In the genomic region with DNA sequence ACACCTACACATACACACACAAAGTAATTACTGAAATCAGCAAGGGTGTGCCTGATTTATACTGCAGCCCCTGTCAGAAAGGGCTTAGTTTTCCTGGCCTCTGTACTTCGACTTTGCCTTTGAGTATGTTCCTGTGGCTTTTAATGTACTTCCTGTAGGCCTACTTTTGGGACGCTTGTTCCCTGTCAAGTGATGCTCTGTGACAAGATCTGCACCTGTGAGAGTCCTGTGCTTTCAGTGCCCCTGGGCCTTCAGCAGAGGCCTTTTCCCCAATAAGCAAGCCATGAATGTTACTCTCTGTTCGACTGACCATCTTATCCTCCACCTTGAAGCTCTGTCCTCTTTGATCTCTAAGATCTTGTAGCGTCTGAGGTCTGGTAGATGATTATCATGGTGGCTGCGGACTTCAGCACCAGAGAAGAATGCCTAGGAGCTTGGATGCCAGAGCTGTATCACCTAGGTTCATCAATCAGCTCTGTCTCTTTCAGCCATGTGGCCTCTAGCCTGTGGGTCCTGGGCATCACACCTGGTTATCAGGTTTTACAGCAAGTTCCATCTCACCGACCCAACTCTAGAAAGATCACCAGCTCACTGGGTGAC, we compare ENCODE assay signal across 24 mouse cellular contexts. TPM values are rescaled to one million over a fixed set of nuclear protein-coding genes. Genes with fewer than 3 reads are reported as not detected.
A peak's percentile ranks its signal among the peaks of the same experiment; 100 is the strongest.
DNase-seq lines count a peak whose midpoint lies in the region; ATAC-seq and TF ChIP-seq lines count a peak whose summit lies in the region.
"Had no signal": no experiment of that assay in that cellular context is flagged by ENCODE, and none has a peak within 500 bp of the region (broad histone marks: within the 10 kb centered on the region; RNA-seq: fewer than 3 reads in every experiment).

No protein-coding gene starts in this region.

- TF ChIP-seq POLR2A in kidney, adult 2 months (IDR thresholded peaks at IDR 0.05; ENCODE audit: low read depth, low read length): no peak

- H3K27ac ChIP-seq in kidney, adult 2 months (ENCODE audit: insufficient read depth, low read depth, low read length): no peak overlapping the region
- H3K27ac ChIP-seq: embryonic facial prominence, embryonic 13.5 days; forebrain, embryonic 13.5 days; gastrocnemius, adult 2 months; heart, embryonic 15.5 days; hindbrain, embryonic 14.5 days; intestine, embryonic 15.5 days; liver, embryonic 13.5 days had no signal

- no peak overlapping the region for H3K4me3 ChIP-seq in kidney, adult 2 months (ENCODE audit: insufficient read depth, low read depth, low read length)
- H3K4me3 ChIP-seq: embryonic facial prominence, embryonic 13.5 days; erythroblast, embryonic 14.5 days; forebrain, embryonic 13.5 days; gastrocnemius, adult 2 months; heart, embryonic 15.5 days; intestine, embryonic 15.5 days; liver, embryonic 13.5 days had no signal

- DNase-seq in kidney, adult 2 months: peak; percentile 70
- DNase-seq in kidney, postnatal 4 days: no peak
- peak; percentile 61 for DNase-seq in thymus, postnatal 14 days
- DNase-seq in cerebellum, postnatal 14 days: no peak
- no peak for DNase-seq in adrenal gland, postnatal 4 days (ENCODE audit: low spot score in 2 of 2)
- DNase-seq: adrenal gland, adult 8-10 months; B cell, adult 2 months; cerebellum, adult 18-20 months; cerebellum, postnatal 25 days; embryo, embryonic 11 days; gastrocnemius, adult 2 months; heart, postnatal 36 days; liver, embryonic 13.5 days; lung, adult 2 months; lung, postnatal 4 days; midbrain, embryonic 14.5 days had no signal

- H3K27me3 ChIP-seq in kidney, adult 2 months (replicated peaks; ENCODE audit: control insufficient read depth, insufficient read depth, low read length): no peaks in the 10 kb centered on the region
- H3K27me3 ChIP-seq: embryonic facial prominence, embryonic 13.5 days; forebrain, embryonic 13.5 days; heart, embryonic 15.5 days; intestine, embryonic 15.5 days; liver, embryonic 13.5 days had no signal

- TF ChIP-seq CTCF in kidney, adult 2 months (conservative IDR thresholded peaks at IDR 0.05; ENCODE audit: insufficient read depth, insufficient read length, low read depth, low read length): no peak

- ATAC-seq in CD4-positive, CD25-positive, alpha-beta regulatory T cell, adult 4 months: peak; percentile 26
- ATAC-seq in inflammation-experienced regulatory T-cells, adult 6 months: peak; percentile 21
- ATAC-seq: forebrain, embryonic 13.5 days; intestine, embryonic 15.5 days had no signal

- H3K36me3 ChIP-seq in kidney, adult 2 months (ENCODE audit: control insufficient read depth, insufficient read depth, low read length): no peaks in the 10 kb centered on the region
- H3K36me3 ChIP-seq: embryonic facial prominence, embryonic 13.5 days; heart, embryonic 15.5 days; intestine, embryonic 15.5 days; liver, embryonic 13.5 days had no signal

- H3K4me1 ChIP-seq in kidney, adult 2 months (ENCODE audit: control insufficient read depth, insufficient read depth, low read length): peaks cover 6% of the 10 kb centered on the region; the same call in 1 of the 2 replicates
- H3K4me1 ChIP-seq: embryonic facial prominence, embryonic 13.5 days had no signal

- WGBS in kidney, adult 2 months: 59% methylated on average over 6 of the region's 6 CpGs

RNA-seq across cellular contexts. Expression of a gene that starts 6.0 kb away (rescaled TPM):
- polyA plus RNA-seq in kidney, adult 2 months (2012; rRNA removed): 3.7 and 4.6 TPM in 2 replicates
- polyA plus RNA-seq in CD4-positive, CD25-positive, alpha-beta regulatory T cell, adult 4 months (2017; shearing (Covaris generic)): 10 to 100 TPM; 54.8 to 65.4 TPM
- polyA plus RNA-seq in inflammation-experienced regulatory T-cells, adult 6 months (2017; shearing (Covaris generic)): 10 to 100 TPM; 48.5 to 73.1 (median 57.4) TPM
- total RNA-seq in adrenal gland, postnatal 4 days (2021): 10 to 100 TPM; 28.7 to 30.2 TPM

RNA-seq across cellular contexts. Expression of a gene that starts 47.3 kb away (rescaled TPM):
- 23.2 and 38.2 TPM in 2 replicates for polyA plus RNA-seq in kidney, adult 2 months (2012; rRNA removed)
- polyA plus RNA-seq in CD4-positive, CD25-positive, alpha-beta regulatory T cell, adult 4 months (2017; shearing (Covaris generic)): 10 to 100 TPM; 58.0 to 90.0 TPM
- polyA plus RNA-seq in inflammation-experienced regulatory T-cells, adult 6 months (2017; shearing (Covaris generic)): 100 to 1,000 TPM in 1 of 3 experiments, 10 to 100 TPM in 2; 60.4 to 128 (median 82.5) TPM
- 100 to 1,000 TPM; 143 to 149 TPM for total RNA-seq in adrenal gland, postnatal 4 days (2021)

RNA-seq across cellular contexts. Expression of a gene that starts 52.4 kb away (rescaled TPM):
- 37.1 and 39.1 TPM in 2 replicates for polyA plus RNA-seq in kidney, adult 2 months (2012; rRNA removed)
- 1 to 10 TPM; 2.1 to 2.8 TPM for polyA plus RNA-seq in CD4-positive, CD25-positive, alpha-beta regulatory T cell, adult 4 months (2017; shearing (Covaris generic))
- polyA plus RNA-seq in inflammation-experienced regulatory T-cells, adult 6 months (2017; shearing (Covaris generic)): 1 to 10 TPM; 1.8 to 3.5 (median 2.8) TPM
- 10 to 100 TPM; 15.2 TPM for total RNA-seq in adrenal gland, postnatal 4 days (2021)
- polyA plus RNA-seq: erythroblast, embryonic 14.5 days had no signal

Comparison
In these comparisons a context has a peak if more than half of its experiments do, and no peak if none do; other contexts are left out.
1. DNase-seq: peak in kidney, adult 2 months (single experiment) and thymus, postnatal 14 days (single experiment); none in kidney, postnatal 4 days (0 of 2), cerebellum, postnatal 14 days (0 of 2) and adrenal gland, postnatal 4 days (0 of 2).